Mouse (Mus musculus): ENCODE results near the gene Slc43a1.

GRCm38 (mm10) chr2:84840748-84841563 is 2.3 kb downstream of the Slc43a1 start:
- TF ChIP-seq CTCF (IDR thresholded peaks at IDR 0.05; ENCODE audit: control insufficient read depth, insufficient read depth, low read length): no peak
- TF ChIP-seq POLR2A (IDR thresholded peaks at IDR 0.05; ENCODE audit: borderline replicate concordance, control insufficient read depth, low read depth, low read length): no peak
